Mouse (Mus musculus) NIH3T3 (cell line): ENCODE results near the gene Ccdc28b.

ENCODE experiments used
- DNase-seq: peaks from one replicate; pipeline ENCODE4 v3.0.0-alpha.2; 2012; ENCODE audit warnings: low read depth

Ccdc28b gene

DNA sequence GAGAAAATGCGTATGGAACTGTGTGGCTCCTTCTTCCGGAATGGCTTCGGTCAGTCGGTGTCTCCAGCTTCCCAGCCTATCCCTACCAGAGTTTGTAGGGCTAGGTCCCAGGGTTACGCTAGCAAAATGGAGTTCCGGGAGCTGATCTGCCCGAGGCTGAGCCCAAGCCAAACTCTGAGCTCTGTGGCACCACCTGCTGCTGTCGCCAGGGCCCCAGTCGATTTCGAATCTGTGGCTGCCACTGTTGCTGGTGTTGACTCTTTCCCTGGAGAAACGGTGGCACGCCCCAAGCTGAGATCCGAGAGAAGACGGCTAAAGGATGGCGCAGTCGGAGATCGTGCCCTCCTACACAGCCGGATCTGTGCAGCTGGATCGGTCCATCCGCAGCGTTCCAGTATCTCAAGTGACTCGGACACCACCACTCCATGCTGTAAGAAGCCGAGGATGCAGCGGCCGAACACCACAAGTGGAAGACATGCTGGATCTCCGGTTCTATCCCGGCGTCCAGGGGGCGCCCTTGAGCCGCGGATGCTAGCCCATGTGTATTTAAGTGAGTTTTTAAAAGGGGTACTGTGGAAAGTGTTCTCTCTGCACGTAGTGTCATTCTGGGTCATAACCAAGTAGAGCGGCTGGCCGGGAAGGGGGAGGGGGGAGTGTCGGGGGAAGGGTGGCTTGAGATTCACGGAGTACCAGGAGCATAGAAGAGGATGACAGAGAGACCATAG lies 38.7 kb downstream of the Ccdc28b start:
- DNase-seq = peak; percentile 82

DNA sequence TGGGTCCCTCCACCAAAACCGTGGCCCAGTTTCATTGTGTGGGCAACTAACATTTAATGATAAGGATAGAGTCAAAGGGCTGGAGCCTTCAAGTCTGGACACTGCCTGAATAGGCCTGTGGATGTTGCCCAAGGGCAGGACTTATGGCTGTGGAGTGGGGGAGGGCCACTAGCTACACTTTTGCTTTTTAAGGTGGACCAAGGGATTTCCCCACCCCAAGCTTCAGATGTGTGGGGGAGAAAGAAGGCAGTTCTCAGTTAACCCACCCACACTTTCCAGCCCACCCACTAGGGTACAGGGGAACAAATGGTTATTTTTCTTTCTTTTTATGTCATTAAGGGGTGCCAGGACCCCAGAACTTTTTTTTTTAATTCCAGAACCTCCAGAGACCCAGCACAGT lies 39.4 kb downstream of the Ccdc28b start:
- DNase-seq = no peak

DNA sequence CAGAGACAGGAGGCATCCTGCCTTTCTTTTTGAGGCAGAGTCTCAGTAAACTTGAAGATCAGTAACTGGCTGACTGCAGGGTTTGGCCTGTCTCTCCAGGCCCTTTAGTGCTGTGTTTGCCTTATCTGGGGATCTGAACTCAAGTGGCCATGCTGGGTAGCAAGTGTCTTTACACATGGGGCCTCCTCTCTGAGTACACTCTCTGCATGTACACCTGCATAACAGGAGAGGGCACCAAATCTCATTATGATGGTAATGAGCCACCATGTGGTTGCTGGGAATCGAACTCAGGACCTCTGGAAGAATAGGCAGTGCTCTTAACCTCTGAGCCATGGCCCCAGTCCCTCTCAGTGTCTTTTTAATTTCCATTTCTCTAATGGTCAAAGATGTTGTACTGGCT lies 41.5 kb downstream of the Ccdc28b start:
- no peak for DNase-seq

- no peak for DNase-seq
Measured at GRCm38 (mm10) chr4:129580347-129580746, 43.4 kb downstream of the Ccdc28b start.

DNA sequence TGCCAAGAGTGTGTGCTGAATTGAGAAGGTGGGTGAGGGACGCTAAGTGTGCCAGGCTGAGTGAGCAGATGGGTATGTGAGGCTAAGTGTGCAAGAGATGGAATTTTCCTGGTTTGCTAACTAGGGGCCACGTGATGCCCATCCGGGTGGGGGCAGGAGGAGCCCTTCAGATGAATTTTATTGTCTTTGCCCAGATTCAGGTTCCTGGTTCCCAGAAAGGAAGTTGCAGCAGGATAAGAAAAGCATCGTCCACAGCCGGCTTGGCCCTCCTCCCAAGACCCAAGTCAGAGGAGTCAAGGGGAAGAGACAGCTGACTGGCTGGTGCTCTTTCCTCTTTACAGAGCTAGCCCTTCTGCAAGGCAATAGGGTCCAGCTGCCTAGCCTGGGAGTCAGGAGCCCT lies 45.3 kb downstream of the Ccdc28b start, which contains the start of gene Fam167b:
Gene Fam167b, minus strand, starts transcription at position 84 of the 400 bp plus-strand sequence.
- DNase-seq = no peak

DNA sequence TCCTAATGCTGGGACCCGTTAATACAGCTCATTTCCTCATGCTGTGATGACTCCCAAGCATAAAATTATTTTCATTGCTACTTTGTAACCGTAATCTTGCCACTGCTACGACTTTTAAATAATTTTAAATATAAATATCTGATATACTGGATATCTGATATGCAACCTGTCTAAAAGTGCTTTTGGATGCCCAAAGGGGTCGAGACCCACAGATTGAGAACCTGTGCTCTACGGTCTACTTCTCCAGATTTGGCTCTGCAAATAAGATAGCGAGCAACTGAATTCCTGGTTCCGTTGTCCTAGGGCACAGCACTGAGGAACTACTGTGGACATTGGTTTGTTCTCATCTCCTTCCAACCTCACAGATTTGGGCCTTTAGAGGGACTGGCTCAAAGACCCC lies 46.1 kb downstream of the Ccdc28b start:
- DNase-seq = no peak

DNA sequence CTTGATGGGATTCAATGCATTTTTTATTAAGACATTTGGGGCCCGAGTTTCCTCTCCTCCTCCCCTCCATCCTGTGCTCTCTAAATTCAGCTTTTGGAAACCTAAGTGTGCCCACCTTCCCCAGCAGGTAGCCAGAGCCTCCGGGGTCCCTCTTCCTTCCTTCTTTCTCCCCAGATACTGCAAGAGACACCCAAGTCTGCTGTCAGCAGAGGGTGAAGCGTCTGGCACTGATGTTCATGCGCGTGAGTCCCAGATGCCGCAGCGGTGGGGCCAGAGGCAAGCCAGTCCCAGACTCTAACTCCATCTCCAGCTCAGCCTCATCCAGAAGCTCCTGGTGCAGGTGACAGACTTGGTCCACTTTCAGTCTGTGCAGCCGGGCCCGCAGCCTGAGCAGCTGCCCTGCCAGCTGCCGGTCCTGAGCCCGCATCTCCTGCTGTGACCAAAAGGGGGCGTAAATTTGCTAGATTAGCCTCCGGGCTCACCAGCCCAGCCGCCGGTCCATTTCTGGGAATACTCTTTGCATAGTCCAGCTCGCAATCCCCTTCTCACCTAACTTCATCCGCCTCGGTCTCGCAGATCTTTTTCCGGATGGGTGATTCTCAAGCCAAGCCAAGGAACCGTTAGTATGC lies 46.8 kb downstream of the Ccdc28b start:
- DNase-seq = peak; percentile 70

DNA sequence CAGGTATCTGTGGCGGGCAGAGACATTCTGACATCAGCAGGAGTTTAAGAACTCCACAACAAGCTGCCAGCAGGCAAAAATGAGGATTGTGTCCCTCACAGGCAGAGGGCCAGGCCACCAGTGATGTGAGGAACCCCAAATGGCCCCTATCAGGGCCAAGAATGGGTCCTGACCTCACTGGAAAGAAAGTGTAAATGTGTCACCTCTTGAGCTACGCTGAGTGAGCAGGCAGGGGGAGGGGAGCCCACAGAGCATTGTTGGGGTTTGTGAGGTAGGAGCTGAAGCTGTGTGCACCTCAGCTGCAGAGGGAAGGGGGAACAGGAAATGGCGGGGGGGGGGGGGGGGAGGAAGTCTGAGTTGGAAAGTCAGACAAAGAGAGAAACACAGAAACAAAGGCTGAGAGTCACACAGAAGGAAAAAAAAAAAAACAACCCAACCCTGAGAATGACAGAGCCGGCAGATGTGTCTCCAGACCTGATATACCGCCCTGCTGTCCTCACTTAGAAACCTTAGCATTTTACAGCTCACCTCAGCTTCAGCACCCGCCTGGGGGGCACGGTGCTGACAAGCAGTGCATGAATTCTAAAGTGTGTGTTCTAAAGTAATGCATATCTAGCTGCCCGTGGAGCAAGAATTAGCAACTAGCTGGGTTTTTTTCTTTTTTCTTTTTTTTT lies 48.4 kb downstream of the Ccdc28b start:
- no peak for DNase-seq

DNA sequence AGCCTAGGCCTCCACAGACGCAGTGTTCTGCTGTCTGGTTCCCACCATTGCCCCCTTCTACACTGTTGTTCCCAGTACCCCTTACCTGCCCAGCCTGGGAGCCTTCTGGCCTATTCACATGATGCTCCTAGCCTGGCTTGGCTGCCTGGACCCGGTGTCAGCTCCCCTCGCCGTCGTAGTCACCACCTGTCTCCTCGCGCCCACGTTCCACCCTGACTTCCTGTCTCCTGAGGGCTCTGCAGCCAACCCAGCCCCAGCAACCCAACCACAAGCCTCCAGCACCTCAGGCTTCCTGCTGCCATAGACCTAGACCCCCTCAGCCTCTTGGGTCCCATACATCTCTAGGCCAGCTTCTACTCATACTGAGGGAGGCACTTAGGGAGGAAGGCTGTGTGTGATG lies 50.3 kb downstream of the Ccdc28b start, which contains the start of gene Lck:
Gene Lck, minus strand, starts transcription at position 212 of the 400 bp plus-strand sequence.
- DNase-seq = no peak

GRCm38 (mm10) chr4:129573093-129573370 lies 50.7 kb downstream of the Ccdc28b start:
- DNase-seq = no peak

DNA sequence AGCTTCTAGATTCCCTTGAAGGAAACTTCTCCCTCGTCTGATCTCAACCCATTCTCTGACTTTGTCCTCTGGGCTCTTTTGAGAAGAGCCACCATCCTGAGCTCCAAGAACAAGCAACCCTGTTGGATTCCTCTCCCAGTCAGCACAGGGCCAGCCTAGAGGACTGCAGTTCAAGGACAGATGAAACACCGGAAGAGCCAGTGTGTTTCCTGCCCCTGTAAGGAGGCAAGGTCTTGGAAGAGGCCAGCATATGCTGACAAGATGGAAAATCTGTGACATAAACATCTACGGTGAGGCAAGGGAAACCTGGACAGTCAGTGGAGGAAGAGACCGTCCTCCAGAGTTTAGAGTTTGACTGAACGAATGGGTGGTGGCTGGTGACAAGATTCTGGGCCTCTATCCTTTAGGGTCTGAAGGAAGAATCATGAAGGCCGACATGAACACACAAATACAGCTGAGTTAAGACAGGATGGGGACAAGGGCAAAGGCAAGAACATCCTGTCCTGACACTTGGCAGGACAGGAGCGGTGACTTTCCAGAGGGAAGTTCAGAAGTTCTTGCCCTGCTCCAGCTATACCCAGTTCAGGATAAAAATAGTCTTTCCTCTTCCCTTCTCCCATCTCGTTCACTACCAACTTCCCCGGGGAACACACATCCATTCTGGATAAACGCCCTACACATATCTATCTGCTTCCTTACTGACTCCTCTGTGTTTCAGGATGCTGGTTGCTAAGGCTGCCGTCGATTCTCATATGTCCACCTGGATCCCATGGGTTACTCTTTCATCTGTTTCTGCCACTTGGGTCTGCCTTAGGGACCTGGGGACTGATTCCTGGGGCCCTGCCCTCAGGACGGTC lies 51.3 kb downstream of the Ccdc28b start:
- DNase-seq = no peak

- DNase-seq = no peak
Measured at GRCm38 (mm10) chr4:129571551-129572084, 52.1 kb downstream of the Ccdc28b start.

- no peak for DNase-seq
Measured at GRCm38 (mm10) chr4:129570028-129570427, 53.7 kb downstream of the Ccdc28b start.
